Mouse (Mus musculus) forebrain, embryonic 13.5 days (tissue): ENCODE results near the gene Emx2. TPM values are rescaled to one million over a fixed set of nuclear protein-coding genes. Genes with fewer than 3 reads are reported as not detected.

Experiments
- ATAC-seq: fragments of 200-750 bp; cut with Nextera tagmentation; 2 replicates; pipeline ENCODE4 v1.8.0; 2017
- H3K27ac ChIP-seq: fragments of 300-500 bp; sonication (generic); 2 replicates; pipeline ENCODE4 v1.5.1; 2015; ENCODE audit warnings: inconsistent platforms, mild to moderate bottlenecking, moderate library complexity
- H3K27me3 ChIP-seq: fragments of 300-500 bp; sonication (generic); 2 replicates; pipeline ENCODE4 v1.6.1; 2015; ENCODE audit warnings: mild to moderate bottlenecking, inconsistent platforms
- H3K36me3 ChIP-seq: fragments of 300-500 bp; sonication (generic); 2 replicates; pipeline ENCODE4 v1.6.1; 2015; ENCODE audit warnings: mild to moderate bottlenecking, inconsistent platforms; ENCODE audit not compliant: poor library complexity, severe bottlenecking
- H3K4me1 ChIP-seq: fragments of 300-500 bp; sonication (generic); 2 replicates; pipeline ENCODE4 v1.6.1; 2015; ENCODE audit warnings: inconsistent platforms
- H3K4me2 ChIP-seq: fragments of 300-500 bp; sonication (generic); 2 replicates; pipeline ENCODE4 v1.6.1; 2015; ENCODE audit warnings: inconsistent platforms, mild to moderate bottlenecking, moderate library complexity
- H3K4me3 ChIP-seq: fragments of 300-500 bp; sonication (generic); 2 replicates; pipeline ENCODE4 v1.5.1; 2015; ENCODE audit warnings: mild to moderate bottlenecking, inconsistent platforms
- H3K9ac ChIP-seq: fragments of 300-500 bp; sonication (generic); 2 replicates; pipeline ENCODE4 v1.6.1; 2015; ENCODE audit warnings: mild to moderate bottlenecking, inconsistent platforms
- H3K9me3 ChIP-seq: fragments of 300-500 bp; sonication (generic); replicated peaks from 2 replicates; pipeline ENCODE4 v1.6.1; 2016; ENCODE audit warnings: inconsistent platforms
- WGBS: fragments of 180-500 bp; shearing (Covaris S2); methylation state at CpG from one replicate; pipeline ENCODE4 v1.1.7; 2015; 5-methylcytosine and 5-hydroxymethylcytosine counted together
- polyA plus RNA-seq: library from polyadenylated mRNA; unstranded; fragments of >200 nt; fragmentation: Nextera tagmentation; extraction: Ambion mirVana; gene quantifications from 2 replicates; pipeline ENCODE4 v1.2.1, GENCODE M21; 2015

Emx2 gene
- 29.8 and 37.3 TPM in 2 replicates for polyA plus RNA-seq

DNA sequence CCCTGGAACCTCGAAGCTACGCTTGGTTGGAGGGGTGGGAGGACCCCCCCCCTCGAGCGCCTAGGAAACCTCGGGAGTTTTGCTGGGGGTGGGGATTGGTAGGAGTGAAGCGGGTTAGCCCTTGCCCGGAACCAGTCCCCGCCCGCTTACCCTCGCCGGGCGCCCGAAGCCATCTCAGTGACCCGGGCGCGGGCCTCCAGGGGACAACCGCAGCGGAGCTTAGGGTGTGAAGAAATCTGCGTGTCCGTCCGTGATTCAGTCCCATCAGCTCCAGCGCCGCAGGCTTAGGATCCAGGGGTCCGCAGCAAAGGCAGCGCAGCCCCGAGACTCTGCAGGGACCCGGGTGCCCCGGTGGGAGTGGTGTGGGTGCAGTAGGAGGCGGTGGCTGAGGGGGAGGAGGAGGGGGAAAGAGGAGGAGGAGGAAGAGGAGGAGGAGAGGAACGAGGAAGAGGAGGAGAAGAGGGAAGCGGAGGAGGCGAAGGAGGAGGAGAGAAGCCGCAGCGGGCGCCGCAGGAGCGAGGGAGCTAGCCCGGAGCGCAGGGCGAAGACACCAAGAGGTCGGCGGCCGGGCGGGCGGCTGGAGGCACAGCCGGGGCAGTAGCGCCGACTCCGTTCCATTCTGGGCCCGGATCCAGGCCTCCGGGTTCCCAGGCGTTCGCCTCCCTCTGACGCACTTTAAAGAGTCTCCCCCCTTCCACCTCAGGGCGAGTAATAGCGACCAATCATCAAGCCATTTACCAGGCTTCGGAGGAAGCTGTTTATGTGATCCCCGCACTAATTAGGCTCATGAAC lies at the start of gene Emx2:
TSS of gene Emx2 (plus strand) at position 422 of the 792 bp plus-strand sequence.
- peaks cover 4% of the 10 kb centered on the region; the same call in 1 of the 2 replicates for H3K36me3 ChIP-seq
- peak; percentile 86 for ATAC-seq
- H3K9me3 ChIP-seq: no peaks in the 10 kb centered on the region
- H3K4me2 ChIP-seq: peak within 1 kb of the TSS; percentile 78
- peaks cover 72% of the 10 kb centered on the region for H3K4me1 ChIP-seq
- WGBS: under 1% methylated on average over 57 of the region's 58 CpGs
- H3K4me3 ChIP-seq: peak within 1 kb of the TSS; percentile 65
- H3K27me3 ChIP-seq: peaks cover 57% of the 10 kb centered on the region
- peak within 1 kb of the TSS; percentile 93 for H3K9ac ChIP-seq
- peak within 1 kb of the TSS; percentile 98 for H3K27ac ChIP-seq

DNA sequence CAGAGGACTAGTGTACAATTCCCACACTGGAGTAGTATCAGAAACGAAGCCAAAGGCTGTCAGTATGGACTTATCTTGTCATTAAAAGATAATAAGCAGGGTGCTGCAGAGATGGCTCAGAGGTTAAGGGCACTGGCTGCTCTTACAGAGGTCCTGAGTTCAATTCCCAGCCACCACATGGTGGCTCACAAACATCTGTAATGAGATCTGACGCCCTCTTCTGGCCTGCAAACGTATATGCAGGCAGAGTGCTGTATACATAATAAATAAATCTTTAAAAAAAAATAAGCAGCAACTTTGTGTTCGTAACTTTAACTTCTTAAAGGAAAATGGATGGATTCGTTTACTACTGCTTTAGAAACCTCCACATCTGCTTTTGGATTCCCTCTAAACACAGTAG lies 44.0 kb upstream of the Emx2 start:
- Histone ChIP-seq H3K4me3 (no peak overlapping the region), H3K9me3 (no peaks in the 10 kb centered on the region), H3K4me1 (peaks cover 3% of the 10 kb centered on the region; the same call in 1 of the 2 replicates), H3K27me3 (peaks cover 2% of the 10 kb centered on the region; the same call in 1 of the 2 replicates), H3K36me3 (no peaks in the 10 kb centered on the region), H3K4me2 (no peak overlapping the region), H3K9ac (no peak overlapping the region), H3K27ac (no peak overlapping the region)
- no peak for ATAC-seq
- WGBS: 68% methylated on average over 5 of the region's 5 CpGs

- peaks cover 16% of the 10 kb centered on the region for H3K4me1 ChIP-seq
- H3K9ac ChIP-seq: no peak overlapping the region
- H3K27me3 ChIP-seq: peaks cover 16% of the 10 kb centered on the region; the same call in 1 of the 2 replicates
- H3K4me2 ChIP-seq: peak overlapping the region; percentile 25; the same call in 1 of the 2 replicates
- H3K36me3 ChIP-seq: no peaks in the 10 kb centered on the region
- peak; percentile 71 for ATAC-seq
- no peak overlapping the region for H3K4me3 ChIP-seq
- WGBS: under 1% methylated on average over 15 of the region's 15 CpGs
- no peaks in the 10 kb centered on the region for H3K9me3 ChIP-seq
- no peak overlapping the region for H3K27ac ChIP-seq
Measured at GRCm38 (mm10) chr19:59418024-59418423, 40.1 kb upstream of the Emx2 start.

DNA sequence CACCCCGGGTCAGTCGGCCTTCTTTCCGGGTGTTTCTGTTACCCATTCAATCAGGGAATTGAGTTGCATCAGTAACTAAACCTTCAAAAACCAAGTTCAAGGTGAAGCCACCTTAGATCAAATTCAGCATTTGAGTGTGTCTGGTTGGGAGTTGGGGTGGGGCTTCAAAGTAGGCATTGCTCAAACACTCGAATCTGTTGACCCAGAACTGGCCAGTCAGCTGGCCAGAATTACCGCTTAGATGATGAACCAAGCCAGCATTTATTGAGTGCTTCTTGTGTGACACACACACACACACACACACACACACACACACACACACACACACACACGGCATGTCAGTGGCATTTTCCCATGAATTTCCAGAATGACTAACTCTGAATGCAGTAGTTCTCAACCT lies 39.5 kb upstream of the Emx2 start:
- 71% methylated on average over 6 of the region's 6 CpGs for WGBS

GRCm38 (mm10) chr19:59422393-59422792 lies 35.8 kb upstream of the Emx2 start:
- peak overlapping the region; percentile 27 for H3K4me3 ChIP-seq
- 0 out of 2 replicates have a peak, but pooled peaks cover 4% of the 10 kb centered on the region for H3K36me3 ChIP-seq
- peaks cover 16% of the 10 kb centered on the region; the same call in 1 of the 2 replicates for H3K27me3 ChIP-seq
- peak overlapping the region; percentile 37 for H3K27ac ChIP-seq
- WGBS: 2% methylated on average over 8 of the region's 8 CpGs
- peak; percentile 81 for ATAC-seq
- peaks cover 26% of the 10 kb centered on the region for H3K4me1 ChIP-seq
- 0 out of 2 replicates have a peak overlapping the region, but pooled peaks have one; percentile 26 for H3K9ac ChIP-seq
- H3K4me2 ChIP-seq: peak overlapping the region; percentile 55
- H3K9me3 ChIP-seq: no peaks in the 10 kb centered on the region

More for the DNA sequence above, 39.5 kb upstream of the Emx2 start:
- Histone ChIP-seq H3K9ac (no peak overlapping the region), H3K4me2 (no peak overlapping the region; the same call in 1 of the 2 replicates), H3K36me3 (no peaks in the 10 kb centered on the region), H3K27ac (no peak overlapping the region), H3K27me3 (peaks cover 16% of the 10 kb centered on the region; the same call in 1 of the 2 replicates), H3K4me3 (no peak overlapping the region), H3K4me1 (peaks cover 23% of the 10 kb centered on the region), H3K9me3 (no peaks in the 10 kb centered on the region)
- ATAC-seq: no peak

GRCm38 (mm10) chr19:59423685-59424084 lies 34.5 kb upstream of the Emx2 start:
- H3K27ac ChIP-seq: no peak overlapping the region
- 38% methylated on average over 6 of the region's 6 CpGs for WGBS

GRCm38 (mm10) chr19:59424975-59425374 lies 33.2 kb upstream of the Emx2 start:
- no peak for ATAC-seq
- peaks cover 23% of the 10 kb centered on the region for H3K36me3 ChIP-seq
- peaks cover 9% of the 10 kb centered on the region; the same call in 1 of the 2 replicates for H3K27me3 ChIP-seq
- H3K9ac ChIP-seq: no peak overlapping the region
- H3K9me3 ChIP-seq: peaks cover 5% of the 10 kb centered on the region
- peaks cover 23% of the 10 kb centered on the region for H3K4me1 ChIP-seq
- H3K27ac ChIP-seq: no peak overlapping the region
- WGBS: 78% methylated on average over 7 of the region's 7 CpGs
- H3K4me3 ChIP-seq: no peak overlapping the region
- H3K4me2 ChIP-seq: no peak overlapping the region

More at GRCm38 (mm10) chr19:59423685-59424084, 34.5 kb upstream of the Emx2 start:
- H3K36me3 ChIP-seq: peaks cover 10% of the 10 kb centered on the region
- no peak overlapping the region for H3K4me2 ChIP-seq
- ATAC-seq: peak; percentile 24; the same call in 1 of the 2 replicates
- H3K27me3 ChIP-seq: peaks cover 16% of the 10 kb centered on the region; the same call in 1 of the 2 replicates
- H3K4me3 ChIP-seq: no peak overlapping the region
- H3K4me1 ChIP-seq: peaks cover 23% of the 10 kb centered on the region
- H3K9ac ChIP-seq: no peak overlapping the region
- peaks cover 5% of the 10 kb centered on the region for H3K9me3 ChIP-seq

GRCm38 (mm10) chr19:59432286-59432685 lies 25.9 kb upstream of the Emx2 start:
- peaks cover 5% of the 10 kb centered on the region for H3K9me3 ChIP-seq
- peaks cover 9% of the 10 kb centered on the region for H3K4me1 ChIP-seq
- no peak for ATAC-seq
- H3K27me3 ChIP-seq: no peaks in the 10 kb centered on the region
- 53% methylated on average over 6 of the region's 6 CpGs for WGBS
- peaks cover 21% of the 10 kb centered on the region for H3K36me3 ChIP-seq
- no peak overlapping the region for H3K4me2 ChIP-seq
- no peak overlapping the region for H3K9ac ChIP-seq
- no peak overlapping the region for H3K4me3 ChIP-seq
- no peak overlapping the region for H3K27ac ChIP-seq

DNA sequence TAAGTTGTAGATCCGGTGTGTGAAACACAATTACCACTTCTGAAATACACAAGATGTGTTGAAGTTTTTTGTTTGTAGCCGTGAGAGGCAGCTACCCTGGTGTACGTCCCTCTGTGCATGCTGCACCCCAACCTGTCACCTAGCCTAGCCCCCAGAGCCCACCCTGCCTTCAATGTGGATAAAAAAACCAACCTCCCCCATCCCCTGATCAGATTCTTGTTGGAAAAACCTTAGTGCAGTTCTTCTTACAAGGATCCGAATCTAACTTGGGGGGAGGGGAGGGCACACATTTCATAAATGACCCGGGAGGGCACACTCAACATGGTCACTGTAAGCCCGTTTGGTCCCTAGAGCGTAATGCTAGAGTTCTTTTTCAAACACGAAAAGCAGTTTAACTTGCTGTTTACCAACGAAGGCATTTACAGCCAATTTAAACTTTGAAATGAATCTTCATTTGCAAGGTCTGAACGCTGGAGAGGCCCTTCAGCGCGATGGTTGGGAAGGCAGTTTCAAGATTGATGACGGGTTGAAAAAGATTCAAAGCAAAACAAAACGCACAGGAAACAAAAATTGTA lies 7.5 kb upstream of the Emx2 start:
- Histone ChIP-seq H3K4me3 (peak overlapping the region; percentile 37), H3K36me3 (no peaks in the 10 kb centered on the region), H3K4me2 (peak overlapping the region; percentile 72), H3K9ac (peak overlapping the region; percentile 70), H3K9me3 (no peaks in the 10 kb centered on the region), H3K27me3 (peaks cover 59% of the 10 kb centered on the region), H3K27ac (no peak overlapping the region), H3K4me1 (peaks cover 53% of the 10 kb centered on the region)
- 9% methylated on average over 14 of the region's 14 CpGs for WGBS
- ATAC-seq: no peak

DNA sequence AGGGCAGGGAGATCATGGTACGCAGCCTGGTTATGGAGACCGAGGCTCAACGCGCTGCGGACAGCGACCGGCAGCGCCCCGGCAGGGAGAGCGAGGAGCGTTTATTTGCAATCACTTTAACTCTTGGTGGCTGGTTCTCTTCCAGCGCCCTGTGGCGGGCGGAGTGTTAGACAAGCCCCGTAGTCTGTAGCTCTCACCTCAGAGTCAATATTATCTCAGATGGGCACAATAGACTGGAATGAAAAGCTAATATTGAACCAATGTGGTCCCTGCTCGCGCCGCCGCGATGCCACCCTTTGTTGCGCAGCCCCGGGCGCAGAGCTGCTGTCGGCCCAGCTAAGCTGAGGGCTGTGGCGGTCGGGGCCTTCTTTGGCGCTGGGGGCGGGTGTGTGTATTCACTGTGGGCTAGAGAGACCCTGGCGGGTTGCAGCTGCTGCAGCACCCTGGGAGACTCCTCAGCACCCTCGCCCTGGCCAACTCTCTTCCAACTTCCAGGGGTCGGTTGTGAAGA lies 6.7 kb upstream of the Emx2 start:
- peaks cover 67% of the 10 kb centered on the region for H3K27me3 ChIP-seq
- ATAC-seq: peak; percentile 57
- H3K9ac ChIP-seq: peak overlapping the region; percentile 70
- H3K9me3 ChIP-seq: no peaks in the 10 kb centered on the region
- peaks cover 61% of the 10 kb centered on the region for H3K4me1 ChIP-seq
- H3K27ac ChIP-seq: peak overlapping the region; percentile 45
- peak overlapping the region; percentile 37 for H3K4me3 ChIP-seq
- under 1% methylated on average over 31 of the region's 31 CpGs for WGBS
- no peaks in the 10 kb centered on the region for H3K36me3 ChIP-seq
- H3K4me2 ChIP-seq: peak overlapping the region; percentile 72

DNA sequence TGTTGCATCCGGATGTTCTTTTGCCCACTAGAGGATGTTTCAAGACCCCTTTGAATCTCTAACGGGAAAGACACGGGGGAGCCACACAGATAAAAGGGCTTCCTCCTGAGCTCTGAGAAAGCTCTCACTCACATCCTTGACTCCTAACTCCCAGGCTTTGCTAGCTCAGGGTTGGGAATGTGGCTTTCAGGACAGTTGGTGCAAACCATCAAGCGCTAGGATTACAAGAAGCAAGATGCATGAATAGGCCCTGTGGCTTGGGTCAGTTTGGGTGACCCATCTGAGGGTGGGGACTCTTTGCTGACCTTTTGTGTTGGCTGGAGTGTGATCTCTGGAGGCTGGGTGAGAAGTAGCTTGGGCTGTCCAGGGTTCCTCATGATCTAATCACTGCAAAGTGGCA lies 5.9 kb upstream of the Emx2 start:
- peaks cover 67% of the 10 kb centered on the region for H3K4me1 ChIP-seq
- 0 out of 2 replicates have a peak overlapping the region, but pooled peaks have one; percentile 37 for H3K4me3 ChIP-seq
- 0 out of 2 replicates have a peak overlapping the region, but pooled peaks have one; percentile 70 for H3K9ac ChIP-seq
- no peaks in the 10 kb centered on the region for H3K36me3 ChIP-seq
- H3K4me2 ChIP-seq: peak overlapping the region; percentile 72; the same call in 1 of the 2 replicates
- no peak overlapping the region for H3K27ac ChIP-seq
- no peak for ATAC-seq
- H3K27me3 ChIP-seq: peaks cover 74% of the 10 kb centered on the region
- 20% methylated on average over 4 of the region's 4 CpGs for WGBS
- H3K9me3 ChIP-seq: no peaks in the 10 kb centered on the region
